21 mouse cellular contexts compared by ENCODE assay signal in the genomic region with DNA sequence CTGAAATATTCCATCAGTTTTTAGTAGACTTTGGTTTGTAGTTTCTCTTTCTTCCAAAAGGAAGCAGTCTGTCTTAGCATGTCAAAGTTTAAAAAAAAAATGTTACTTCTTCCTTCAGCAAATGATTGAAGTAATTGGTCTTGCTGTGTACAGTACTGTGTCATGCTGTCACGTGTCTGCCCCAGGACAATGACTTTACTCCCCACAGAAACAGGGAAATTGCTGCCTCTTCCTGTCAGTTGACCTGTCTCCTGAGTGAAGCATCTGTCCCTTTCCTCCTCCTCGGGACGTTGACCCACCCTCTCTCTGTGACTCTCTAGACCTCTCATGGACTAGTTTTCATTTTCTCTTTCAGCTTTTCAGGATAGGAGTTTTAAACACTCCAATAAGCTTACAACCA.
DNase-seq lines count a peak whose midpoint lies in the region; ATAC-seq and TF ChIP-seq lines count a peak whose summit lies in the region.
"Had no signal": no experiment of that assay in that cellular context is flagged by ENCODE, and none has a peak within 500 bp of the region (broad histone marks: within the 10 kb centered on the region; RNA-seq: fewer than 3 reads in every experiment).

No protein-coding gene starts in this region.

- TF ChIP-seq CTCF in lung, embryonic 14.5 days (IDR thresholded peaks at IDR 0.05; ENCODE audit: low read depth), result no peak
- no peak for TF ChIP-seq CTCF in thymus, adult 2 months (IDR thresholded peaks at IDR 0.05; ENCODE audit: borderline replicate concordance, control insufficient read depth, extremely low read depth, insufficient read depth, low read length, poor library complexity)

- peak; percentile 89 for DNase-seq in heart, adult 11 months
- DNase-seq in heart, postnatal 4 days, result no peak
- DNase-seq in lung, embryonic 14.5 days, result peak; percentile 17
- DNase-seq in lung, postnatal 10 days, result no peak
- DNase-seq in cerebellum, adult 9-11 months, result no peak
- DNase-seq in urinary bladder, postnatal 36 days (ENCODE audit: low spot score in 2 of 2), result no peak
- DNase-seq in thymus, adult 2 months, result no peak
- DNase-seq: adrenal gland, postnatal 14 days; cerebellum, adult 9-10 months; embryo, embryonic 11 days; heart, adult 2 months; midbrain, embryonic 14.5 days; spleen, adult 18-20 months; thymus, adult 18-20 months had no signal

- ATAC-seq in lung, embryonic 14.5 days (ENCODE audit: insufficient read depth), result no peak

- H3K9me3 ChIP-seq in lung, embryonic 14.5 days (ENCODE audit: low read depth, low read length), result no peaks in the 10 kb centered on the region
- H3K9me3 ChIP-seq: embryonic facial prominence, embryonic 15.5 days; heart, embryonic 15.5 days; kidney, embryonic 15.5 days; limb, embryonic 12.5 days had no signal

- H3K4me3 ChIP-seq in lung, embryonic 14.5 days (ENCODE audit: low read depth, low read length), result no peak overlapping the region
- no peak overlapping the region for H3K4me3 ChIP-seq in macrophage (ENCODE audit: inconsistent target)
- H3K4me3 ChIP-seq in thymus, adult 2 months (ENCODE audit: control insufficient read depth, insufficient read depth, low read length), result no peak overlapping the region
- H3K4me3 ChIP-seq: embryonic facial prominence, embryonic 15.5 days; heart, adult 2 months; heart, embryonic 15.5 days; kidney, embryonic 15.5 days; layer of hippocampus, adult 2 months; left cerebral cortex, adult 2 months; limb, embryonic 12.5 days had no signal

- 50% methylated on average over 3 of the region's 3 CpGs for WGBS in lung, embryonic 14.5 days
- 0% methylated on average over 3 of the region's 3 CpGs for WGBS in macrophage (ENCODE audit: missing documents)
- 13% methylated on average over 3 of the region's 3 CpGs for WGBS in thymus, adult 2 months

- no peaks in the 10 kb centered on the region for H3K4me1 ChIP-seq in lung, embryonic 14.5 days (ENCODE audit: insufficient read depth)
- no peaks in the 10 kb centered on the region for H3K4me1 ChIP-seq in thymus, adult 2 months (replicated peaks; ENCODE audit: control insufficient read depth, insufficient read depth, low read length)
- H3K4me1 ChIP-seq: heart, embryonic 15.5 days had no signal

- H3K27ac ChIP-seq in lung, embryonic 14.5 days (ENCODE audit: low read depth), result no peak overlapping the region
- peak overlapping the region; percentile 79 for H3K27ac ChIP-seq in macrophage
- no peak overlapping the region for H3K27ac ChIP-seq in thymus, adult 2 months (ENCODE audit: control insufficient read depth, insufficient read depth, low read length)
- H3K27ac ChIP-seq: embryonic facial prominence, embryonic 15.5 days; heart, adult 2 months; heart, embryonic 15.5 days; kidney, embryonic 15.5 days; layer of hippocampus, adult 2 months; left cerebral cortex, adult 2 months; limb, embryonic 12.5 days had no signal

- H3K9ac ChIP-seq in lung, embryonic 14.5 days, result no peak overlapping the region
- H3K9ac ChIP-seq: embryonic facial prominence, embryonic 15.5 days; heart, embryonic 15.5 days; kidney, embryonic 15.5 days; limb, embryonic 12.5 days had no signal

- H3K4me2 ChIP-seq in lung, embryonic 14.5 days, result no peak overlapping the region
- H3K4me2 ChIP-seq: embryonic facial prominence, embryonic 15.5 days; heart, embryonic 15.5 days; kidney, embryonic 15.5 days; limb, embryonic 12.5 days had no signal

- no peaks in the 10 kb centered on the region for H3K79me2 ChIP-seq in macrophage (ENCODE audit: inconsistent target)

- no peaks in the 10 kb centered on the region for H3K36me3 ChIP-seq in lung, embryonic 14.5 days (ENCODE audit: insufficient read depth)
- no peaks in the 10 kb centered on the region for H3K36me3 ChIP-seq in macrophage (ENCODE audit: inconsistent target)
- H3K36me3 ChIP-seq in thymus, adult 2 months (ENCODE audit: control insufficient read depth, insufficient read depth, low read length), result no peaks in the 10 kb centered on the region
- H3K36me3 ChIP-seq: embryonic facial prominence, embryonic 15.5 days; heart, embryonic 15.5 days; kidney, embryonic 15.5 days; limb, embryonic 12.5 days had no signal

- no peaks in the 10 kb centered on the region for H3K27me3 ChIP-seq in lung, embryonic 14.5 days (ENCODE audit: insufficient read depth, low read length)
- no peaks in the 10 kb centered on the region for H3K27me3 ChIP-seq in thymus, adult 2 months (ENCODE audit: control insufficient read depth, insufficient read depth, low read length)
- H3K27me3 ChIP-seq: embryonic facial prominence, embryonic 15.5 days; heart, embryonic 15.5 days had no signal

- TF ChIP-seq POLR2A in thymus, adult 2 months (IDR thresholded peaks at IDR 0.05; ENCODE audit: control insufficient read depth, extremely low read depth, insufficient read depth, low read length, poor library complexity), result no peak

Comparison
In these comparisons a context has a peak if more than half of its experiments do, and no peak if none do; other contexts are left out.
1. DNase-seq: peak in heart, adult 11 months (single experiment) and lung, embryonic 14.5 days (single experiment); none in heart, postnatal 4 days (single experiment), lung, postnatal 10 days (single experiment), cerebellum, adult 9-11 months (single experiment), urinary bladder, postnatal 36 days (0 of 2) and thymus, adult 2 months (single experiment).